Mouse (Mus musculus) lung, embryonic 16.5 days (tissue): Measurements from ENCODE around the gene Gpr88. TPM values are rescaled to one million over a fixed set of nuclear protein-coding genes. Genes with fewer than 3 reads are reported as not detected.

Source experiments
- ATAC-seq: fragments of 200-750 bp; cut with Nextera tagmentation; 2 replicates; pipeline ENCODE4 v1.8.0; 2017; ENCODE audit warnings: low read depth, mild to moderate bottlenecking, moderate library complexity
- H3K27ac ChIP-seq: fragments of 300-500 bp; sonication (generic); 2 replicates; pipeline ENCODE4 v1.5.1; 2014; ENCODE audit warnings: mild to moderate bottlenecking, control low read depth, low read length
- H3K27me3 ChIP-seq: fragments of 300-500 bp; sonication (generic); 2 replicates; pipeline ENCODE4 v1.6.1; 2014; ENCODE audit warnings: low read depth, low read length, mixed read lengths; ENCODE audit not compliant: control insufficient read depth, insufficient read depth
- H3K36me3 ChIP-seq: fragments of 300-500 bp; sonication (generic); 2 replicates; pipeline ENCODE4 v1.6.1; 2014; ENCODE audit warnings: low read length; ENCODE audit not compliant: control insufficient read depth, insufficient read depth
- H3K4me1 ChIP-seq: fragments of 300-500 bp; sonication (generic); replicated peaks from 2 replicates; pipeline ENCODE4 v1.6.1; 2014; ENCODE audit warnings: low read length, mixed read lengths; ENCODE audit not compliant: control insufficient read depth, insufficient read depth
- H3K4me2 ChIP-seq: fragments of 300-500 bp; sonication (generic); 2 replicates; pipeline ENCODE4 v1.6.1; 2014; ENCODE audit warnings: low read depth, low read length, control low read depth
- H3K4me3 ChIP-seq: fragments of 300-500 bp; sonication (generic); 2 replicates; pipeline ENCODE4 v1.5.1; 2014; ENCODE audit warnings: mild to moderate bottlenecking, low read length, control low read depth
- H3K9ac ChIP-seq: fragments of 300-500 bp; sonication (generic); 2 replicates; pipeline ENCODE4 v1.6.1; 2014; ENCODE audit warnings: low read length, control low read depth
- H3K9me3 ChIP-seq: fragments of 300-500 bp; sonication (generic); 2 replicates; pipeline ENCODE4 v1.6.1; 2016; ENCODE audit warnings: low read length; ENCODE audit not compliant: control insufficient read depth
- WGBS: fragments of 180-500 bp; shearing (Covaris S2); extraction: QIAGEN DNeasy Blood & Tissue Kit; methylation state at CpG from one replicate; pipeline ENCODE4 v1.1.7; 2014; 5-methylcytosine and 5-hydroxymethylcytosine counted together
- polyA plus RNA-seq: library from polyadenylated mRNA; unstranded; fragments of >200 nt; fragmentation: Nextera tagmentation; extraction: Ambion mirVana; gene quantifications from 2 replicates; pipeline ENCODE4 v1.2.1, GENCODE M21; 2015

Gpr88 gene
- polyA plus RNA-seq, 1 experiment from 2014 or later = 0.57 TPM

GRCm38 (mm10) chr3:116283996-116284395, 30.7 kb upstream of the Gpr88 start:
- no peak overlapping the region for H3K27ac ChIP-seq
- H3K9ac ChIP-seq = no peak overlapping the region
- H3K36me3 ChIP-seq = no peaks in the 10 kb centered on the region
- no peak overlapping the region for H3K4me3 ChIP-seq
- no peaks in the 10 kb centered on the region for H3K9me3 ChIP-seq
- no peaks in the 10 kb centered on the region for H3K4me1 ChIP-seq
- no peak for ATAC-seq
- H3K4me2 ChIP-seq = no peak overlapping the region
- no peaks in the 10 kb centered on the region for H3K27me3 ChIP-seq
- WGBS = 67% methylated on average over 2 of the region's 2 CpGs

- 93% methylated on average over 6 of the region's 6 CpGs for WGBS
- H3K4me2 ChIP-seq = no peak overlapping the region
Measured at GRCm38 (mm10) chr3:116281663-116282062, 28.4 kb upstream of the Gpr88 start.

GRCm38 (mm10) chr3:116277146-116277545, 23.8 kb upstream of the Gpr88 start:
- Histone ChIP-seq H3K36me3 (no peaks in the 10 kb centered on the region), H3K27me3 (no peaks in the 10 kb centered on the region), H3K4me1 (no peaks in the 10 kb centered on the region), H3K4me2 (no peak overlapping the region), H3K4me3 (no peak overlapping the region), H3K27ac (no peak overlapping the region), H3K9ac (no peak overlapping the region), H3K9me3 (no peaks in the 10 kb centered on the region)
- WGBS = 84% methylated on average over 8 of the region's 8 CpGs
- no peak for ATAC-seq

More at GRCm38 (mm10) chr3:116281663-116282062, 28.4 kb upstream of the Gpr88 start:
- Histone ChIP-seq H3K27me3 (no peaks in the 10 kb centered on the region), H3K36me3 (no peaks in the 10 kb centered on the region), H3K4me3 (no peak overlapping the region), H3K4me1 (no peaks in the 10 kb centered on the region), H3K9me3 (no peaks in the 10 kb centered on the region), H3K9ac (no peak overlapping the region), H3K27ac (no peak overlapping the region)
- no peak for ATAC-seq

GRCm38 (mm10) chr3:116271679-116272078, 18.4 kb upstream of the Gpr88 start:
- 73% methylated on average over 6 of the region's 6 CpGs for WGBS
- Histone ChIP-seq H3K9ac (no peak overlapping the region), H3K4me1 (no peaks in the 10 kb centered on the region), H3K27ac (no peak overlapping the region), H3K4me3 (no peak overlapping the region), H3K27me3 (no peaks in the 10 kb centered on the region), H3K36me3 (no peaks in the 10 kb centered on the region), H3K9me3 (no peaks in the 10 kb centered on the region), H3K4me2 (no peak overlapping the region)
- ATAC-seq = no peak

GRCm38 (mm10) chr3:116267036-116267654, 13.8 kb upstream of the Gpr88 start:
- no peak overlapping the region for H3K4me3 ChIP-seq
- H3K4me1 ChIP-seq = peaks cover 7% of the 10 kb centered on the region; the same call in 1 of the 2 replicates
- 81% methylated on average over 2 of the region's 2 CpGs for WGBS
- no peak overlapping the region for H3K4me2 ChIP-seq
- H3K36me3 ChIP-seq = no peaks in the 10 kb centered on the region
- no peak for ATAC-seq
- no peak overlapping the region for H3K9ac ChIP-seq
- no peaks in the 10 kb centered on the region for H3K9me3 ChIP-seq
- no peak overlapping the region for H3K27ac ChIP-seq
- no peaks in the 10 kb centered on the region for H3K27me3 ChIP-seq

GRCm38 (mm10) chr3:116266360-116266759, 13.1 kb upstream of the Gpr88 start:
- Histone ChIP-seq H3K9me3 (no peaks in the 10 kb centered on the region), H3K4me2 (no peak overlapping the region), H3K9ac (no peak overlapping the region), H3K4me3 (no peak overlapping the region), H3K27ac (no peak overlapping the region), H3K4me1 (peaks cover 7% of the 10 kb centered on the region; the same call in 1 of the 2 replicates), H3K27me3 (no peaks in the 10 kb centered on the region), H3K36me3 (no peaks in the 10 kb centered on the region)
- no peak for ATAC-seq
- 57% methylated on average over 3 of the region's 3 CpGs for WGBS

- Histone ChIP-seq H3K9me3 (no peaks in the 10 kb centered on the region), H3K9ac (no peak overlapping the region), H3K4me3 (no peak overlapping the region), H3K4me2 (no peak overlapping the region), H3K4me1 (peaks cover 7% of the 10 kb centered on the region; the same call in 1 of the 2 replicates), H3K27me3 (no peaks in the 10 kb centered on the region), H3K27ac (peak overlapping the region; percentile 92), H3K36me3 (no peaks in the 10 kb centered on the region)
- 45% methylated on average over 1 of the region's 1 CpGs for WGBS
- peak; percentile 83 for ATAC-seq
Measured at GRCm38 (mm10) chr3:116263977-116264376, 10.7 kb upstream of the Gpr88 start.

- 43% methylated on average over 5 of the region's 5 CpGs for WGBS
- Histone ChIP-seq H3K9ac (no peak overlapping the region), H3K4me1 (peaks cover 7% of the 10 kb centered on the region; the same call in 1 of the 2 replicates), H3K27me3 (no peaks in the 10 kb centered on the region), H3K9me3 (no peaks in the 10 kb centered on the region), H3K4me2 (no peak overlapping the region), H3K4me3 (no peak overlapping the region), H3K36me3 (no peaks in the 10 kb centered on the region), H3K27ac (peak overlapping the region; percentile 92)
- peak; percentile 82 for ATAC-seq
Measured at GRCm38 (mm10) chr3:116263061-116263460, 9.8 kb upstream of the Gpr88 start.

- WGBS = 59% methylated on average over 5 of the region's 5 CpGs
Measured at GRCm38 (mm10) chr3:116256104-116256503, 2.8 kb upstream of the Gpr88 start.

More at GRCm38 (mm10) chr3:116256104-116256503, 2.8 kb upstream of the Gpr88 start:
- peaks cover 8% of the 10 kb centered on the region for H3K4me1 ChIP-seq
- H3K27ac ChIP-seq = no peak overlapping the region
- no peak overlapping the region for H3K4me3 ChIP-seq
- no peaks in the 10 kb centered on the region for H3K9me3 ChIP-seq
- no peak for ATAC-seq
- H3K4me2 ChIP-seq = no peak overlapping the region
- H3K36me3 ChIP-seq = no peaks in the 10 kb centered on the region
- H3K9ac ChIP-seq = no peak overlapping the region
- peaks cover 26% of the 10 kb centered on the region for H3K27me3 ChIP-seq
